Mouse (Mus musculus) embryonic fibroblast, embryonic 13.5 days (primary cell): ENCODE data around the gene Dll1.

Experiments used
- CTCF ChIP-seq: IDR thresholded peaks from 2 replicates; pipeline ENCODE4 v1.5.1; 2011; ENCODE audit warnings: mild to moderate bottlenecking, control low read depth, low read length, moderate library complexity, borderline replicate concordance; ENCODE audit not compliant: insufficient read depth
- POLR2A ChIP-seq: IDR thresholded peaks from 2 replicates; pipeline ENCODE4 v1.6.1; 2011; ENCODE audit warnings: low read depth, mild to moderate bottlenecking, control low read depth, low read length, moderate library complexity

DNA sequence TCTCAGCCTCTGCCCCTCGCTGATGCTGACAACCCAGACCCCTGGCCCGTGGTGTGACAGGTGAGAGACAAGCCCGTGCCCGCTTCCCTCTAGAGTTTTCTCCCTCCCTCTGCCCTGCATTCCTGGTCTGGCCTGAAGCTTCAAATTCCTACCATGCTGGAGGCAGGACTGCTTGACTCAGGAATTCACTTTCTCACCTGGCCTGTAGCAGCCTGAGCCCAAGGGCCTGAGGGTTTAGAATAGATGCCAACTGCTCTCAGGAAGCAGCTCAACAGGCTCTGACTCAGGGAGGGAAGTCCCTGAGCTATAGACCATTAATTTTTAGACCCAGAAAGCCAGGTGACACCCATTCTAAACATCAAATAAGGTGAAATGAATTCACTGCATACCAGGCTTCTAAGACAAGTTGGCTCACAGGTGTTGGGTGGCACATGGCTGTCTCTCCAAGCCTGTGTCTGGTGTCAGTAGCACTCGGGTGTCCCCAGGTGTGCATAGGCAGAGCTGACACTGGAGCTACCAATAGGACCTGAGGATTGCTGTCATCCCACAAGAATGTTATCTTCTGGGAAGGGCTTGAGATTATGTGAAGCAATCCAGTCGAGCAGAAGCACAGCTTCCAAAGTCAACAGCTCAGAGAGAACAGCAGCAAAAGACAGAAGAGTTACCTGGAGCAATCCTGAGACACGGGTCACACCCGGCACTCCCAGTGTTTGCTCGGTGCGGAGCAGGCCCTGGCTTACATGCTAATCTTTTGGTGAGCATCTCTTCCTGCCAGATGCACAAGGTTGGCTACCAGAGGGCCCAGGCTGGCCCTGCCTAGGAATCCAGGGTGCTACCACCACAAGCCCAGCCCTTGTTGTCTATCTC lies 50.5 kb downstream of the Dll1 start:
- no peak for TF ChIP-seq POLR2A
- no peak for TF ChIP-seq CTCF
